Mouse (Mus musculus) kidney, adult 11 months (tissue): ENCODE measurements around the gene Mpz.

Experiments used
- DNase-seq: peaks from one replicate; pipeline ENCODE4 v3.0.0; 2022

The Mpz gene

DNA sequence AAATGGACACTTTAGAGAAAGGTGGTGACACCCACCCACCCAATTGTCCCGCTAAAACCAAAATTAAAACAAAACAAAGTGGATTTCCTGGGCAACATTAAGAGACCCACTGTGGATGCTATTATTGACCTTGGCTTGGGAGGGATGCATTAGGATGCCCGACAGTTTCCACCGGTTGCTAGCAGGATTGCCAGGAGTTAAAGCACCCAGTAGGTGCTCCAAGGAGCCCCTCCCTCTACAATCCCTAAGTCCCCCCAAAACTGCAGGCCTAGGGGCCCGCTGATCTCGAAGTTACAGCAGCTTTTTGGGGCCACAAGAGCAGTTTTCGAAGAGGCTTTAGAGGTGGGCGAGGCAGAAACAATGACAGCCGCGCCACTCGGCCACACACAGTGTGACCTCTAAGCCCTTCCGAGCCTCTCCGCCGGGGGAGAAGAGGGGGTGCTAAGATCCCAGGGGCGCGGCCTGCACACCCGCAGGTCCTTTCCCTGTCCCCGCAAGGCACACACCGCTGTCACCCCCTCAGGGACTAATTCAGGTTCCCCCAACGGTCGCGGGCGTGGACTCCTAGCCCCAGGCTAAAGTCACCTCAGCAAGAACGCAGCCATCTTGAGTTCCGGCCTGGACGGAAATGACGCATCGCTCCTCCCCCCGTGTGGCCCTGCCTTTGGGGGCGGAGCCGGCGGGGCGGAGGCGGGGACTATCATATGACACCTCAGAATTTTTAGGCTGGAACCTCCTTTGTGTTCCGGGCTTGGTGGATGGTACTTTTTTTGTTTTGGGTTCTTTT is at the start of gene Mpz, which contains the start of gene Sdhc:
Gene Mpz, plus strand, starts transcription at position 738 of the 787 bp plus-strand sequence.
Gene Sdhc, minus strand, starts transcription at position 630 of the 787 bp plus-strand sequence.
- peak; percentile 95 for DNase-seq

DNA sequence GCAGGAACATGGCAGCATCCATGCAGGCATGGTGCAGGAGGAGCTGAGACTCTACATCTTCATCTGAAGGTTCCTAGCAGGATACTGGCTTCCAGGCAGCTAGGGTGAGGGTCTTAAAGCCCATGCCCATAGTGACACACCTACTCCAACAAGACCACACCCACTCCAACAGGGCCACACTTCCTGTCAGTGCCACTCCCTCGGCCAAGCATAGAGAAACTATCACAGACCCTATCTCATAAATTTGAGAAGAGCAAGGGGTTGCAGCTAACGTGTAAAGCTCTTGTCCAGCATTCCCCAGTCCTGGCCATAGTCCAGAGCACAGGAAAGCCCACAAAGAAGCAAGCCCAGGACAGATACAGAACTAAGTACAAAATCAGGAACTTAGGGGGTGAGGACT is 49.5 kb upstream of the Mpz start:
- no peak for DNase-seq

DNA sequence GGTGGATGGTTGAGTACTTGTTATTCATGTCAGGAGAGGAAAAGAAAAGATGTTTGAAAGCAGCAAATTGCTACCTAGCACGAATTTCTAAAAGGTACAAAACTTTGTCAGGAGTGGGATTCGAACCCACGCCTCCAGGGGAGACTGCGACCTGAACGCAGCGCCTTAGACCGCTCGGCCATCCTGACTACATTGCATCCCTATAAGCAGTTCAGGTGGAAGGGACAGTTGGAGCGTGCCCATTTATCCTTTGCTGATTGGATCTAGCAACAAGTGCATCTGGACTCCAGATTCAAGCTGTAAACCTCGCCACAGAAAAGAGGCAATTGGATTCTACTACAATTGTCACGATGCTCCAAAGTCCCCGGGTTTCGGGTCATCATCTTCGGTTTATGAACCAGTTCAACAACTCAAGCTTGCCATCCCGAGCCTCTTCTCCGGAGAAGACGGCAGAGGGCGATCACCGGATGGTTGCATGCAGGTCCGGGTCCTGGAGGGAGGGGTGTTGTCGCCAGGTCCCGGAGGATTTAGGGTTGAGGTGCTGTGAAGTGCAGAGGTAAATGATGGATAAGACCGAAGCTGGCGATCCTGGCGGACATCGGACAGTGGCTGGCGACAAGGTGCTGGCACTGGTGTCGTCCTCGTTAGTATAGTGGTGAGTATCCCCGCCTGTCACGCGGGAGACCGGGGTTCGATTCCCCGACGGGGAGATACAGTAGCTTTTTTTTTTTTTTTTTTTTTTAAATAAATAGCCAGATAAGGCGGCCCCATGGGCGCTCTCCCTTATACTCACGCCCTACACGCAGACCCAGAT is 48.6 kb upstream of the Mpz start:
- peak; percentile 78 for DNase-seq

DNA sequence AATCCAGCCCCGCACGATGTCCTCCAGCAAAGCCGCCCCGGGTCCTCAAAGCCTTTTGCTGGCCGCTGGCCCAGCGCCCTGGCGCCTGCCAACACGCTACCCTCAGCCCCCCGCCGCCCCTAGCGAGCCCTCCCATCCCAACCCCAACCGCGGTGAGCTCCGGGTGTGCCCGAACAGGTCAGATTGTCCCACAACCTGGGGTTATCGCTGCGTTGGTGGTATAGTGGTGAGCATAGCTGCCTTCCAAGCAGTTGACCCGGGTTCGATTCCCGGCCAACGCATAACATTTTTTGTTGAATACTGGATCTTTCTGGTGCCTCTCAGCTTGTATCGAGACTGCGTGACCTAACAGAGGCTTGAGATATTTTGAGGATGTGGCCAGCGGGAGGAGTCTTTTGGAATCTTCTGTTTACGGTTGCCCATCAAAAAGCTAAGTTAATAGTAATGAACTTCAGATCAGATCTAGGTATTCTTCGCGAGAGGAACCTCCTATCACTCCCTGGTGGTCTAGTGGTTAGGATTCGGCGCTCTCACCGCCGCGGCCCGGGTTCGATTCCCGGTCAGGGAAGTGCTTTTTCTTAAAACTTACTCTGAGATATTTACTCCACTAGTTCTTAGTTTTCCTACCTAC is 47.8 kb upstream of the Mpz start:
- peak; percentile 79 for DNase-seq

DNA sequence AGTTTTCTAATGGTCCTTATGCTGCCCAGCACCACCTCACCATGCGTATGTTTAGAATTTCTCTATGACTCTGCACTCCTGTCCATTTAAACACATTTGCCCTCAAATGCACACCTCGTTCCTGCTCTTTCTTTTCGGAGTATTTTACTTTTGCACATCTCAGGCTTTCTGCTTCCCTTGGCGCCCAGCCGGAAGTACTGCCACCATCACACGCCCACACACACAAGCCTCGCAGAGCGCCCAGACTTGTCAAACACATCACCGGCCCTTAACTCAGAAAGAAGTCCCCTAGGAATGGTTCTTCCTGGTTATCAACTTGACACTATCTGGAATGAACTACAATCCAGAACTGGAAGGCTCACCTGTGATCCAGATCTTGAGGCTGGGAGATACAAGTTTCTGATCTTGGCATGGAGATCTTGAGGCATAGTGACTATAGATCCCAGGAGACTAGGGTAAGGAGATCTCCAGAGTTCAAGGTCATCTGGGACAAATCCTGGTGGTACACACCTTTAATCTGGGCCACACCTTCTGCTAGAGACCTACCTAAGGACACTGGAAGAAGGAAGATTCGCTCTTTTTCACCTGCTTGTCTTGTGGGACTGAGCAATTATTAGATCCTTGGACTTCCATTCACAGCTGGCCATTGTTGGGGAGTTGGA is 47.2 kb upstream of the Mpz start:
- no peak for DNase-seq

DNA sequence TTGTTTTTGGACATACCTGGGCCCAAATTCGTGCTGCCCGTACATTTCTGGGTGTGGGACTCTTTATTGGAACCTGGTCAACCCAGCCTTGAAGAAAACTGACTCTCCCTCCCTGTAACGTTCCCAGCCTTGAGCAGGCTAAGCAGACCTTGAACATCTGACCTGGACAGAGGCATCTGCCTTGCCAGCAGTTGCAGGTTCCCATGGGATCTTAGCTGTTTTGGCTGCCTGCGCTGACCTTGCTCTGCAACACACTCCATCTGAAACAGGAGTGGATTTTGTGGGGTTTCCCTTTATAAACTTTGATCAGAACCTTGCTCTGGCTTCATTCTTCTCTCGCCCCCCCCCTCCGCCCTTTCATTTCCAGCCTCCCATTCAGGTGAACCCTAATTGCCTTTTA is 45.3 kb upstream of the Mpz start:
- DNase-seq = no peak

DNA sequence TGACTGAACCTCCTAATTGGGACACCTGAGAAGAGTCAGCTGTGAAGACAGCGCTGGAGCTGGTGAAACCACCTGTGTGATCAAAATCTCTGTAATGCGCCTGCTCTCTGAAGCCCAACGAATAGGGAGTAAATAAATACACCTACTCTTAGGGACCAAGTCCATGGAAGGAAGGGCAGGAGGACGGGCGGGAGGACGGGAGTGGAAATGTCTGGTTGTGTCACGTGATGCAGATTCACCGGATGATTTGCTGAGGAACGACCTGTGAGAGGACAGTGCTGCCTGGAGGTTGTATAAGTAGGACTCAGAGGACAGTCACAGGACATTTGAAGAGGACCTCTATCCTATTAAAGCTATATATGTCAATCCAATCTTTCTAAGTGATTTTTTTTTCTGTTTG is 40.9 kb upstream of the Mpz start:
- DNase-seq = peak; percentile 42

DNA sequence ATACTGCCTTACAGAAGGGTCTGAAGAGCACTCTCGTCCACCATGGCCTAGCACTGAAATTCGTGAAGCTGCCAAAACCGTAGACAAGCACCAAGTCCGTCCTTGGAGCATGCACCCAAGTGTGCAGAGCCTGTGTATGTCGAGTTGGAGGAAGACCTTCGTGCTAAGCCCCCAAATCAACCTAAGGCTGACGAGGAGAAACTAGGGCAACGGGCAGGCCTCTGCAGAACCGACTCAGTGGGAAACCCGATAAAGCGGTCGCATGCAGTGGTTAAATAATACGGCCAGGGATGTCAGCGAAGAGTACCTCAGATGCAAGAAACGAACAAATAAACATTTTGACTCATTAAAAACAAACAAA is 39.9 kb upstream of the Mpz start:
- no peak for DNase-seq

DNA sequence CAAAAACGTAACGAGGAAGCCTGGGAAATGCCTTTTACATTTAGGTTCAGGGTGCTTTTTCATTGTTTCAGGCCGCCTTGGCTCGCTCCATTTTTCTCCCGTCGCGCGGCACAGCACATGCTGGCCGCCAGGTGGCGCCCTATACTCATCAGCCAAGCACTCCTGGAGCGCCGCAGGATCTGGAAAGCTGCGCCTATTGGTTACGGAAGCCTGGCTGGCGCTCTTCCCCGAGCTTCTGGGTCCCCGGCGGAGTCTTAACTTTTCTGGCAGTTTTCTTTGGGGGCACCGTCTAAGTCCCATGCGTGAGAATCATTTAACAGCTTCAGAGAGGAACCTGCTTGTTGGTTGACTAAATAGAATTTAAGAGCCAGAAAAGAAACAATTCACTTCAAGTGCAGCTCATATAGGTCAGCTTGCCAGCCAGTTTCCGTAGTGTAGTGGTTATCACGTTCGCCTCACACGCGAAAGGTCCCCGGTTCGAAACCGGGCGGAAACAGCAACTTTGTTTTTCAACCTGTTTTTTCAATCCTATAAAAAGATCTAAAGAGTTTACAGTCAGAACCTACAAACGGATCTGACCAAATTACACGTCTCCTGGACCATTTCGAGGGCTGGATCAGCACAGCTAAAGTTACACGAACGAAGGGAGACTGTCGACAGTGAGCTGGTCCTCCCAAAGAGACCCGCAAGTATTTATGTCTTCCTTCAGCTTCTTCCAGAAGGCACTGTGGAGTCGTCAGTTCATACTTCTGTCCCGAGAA is 39.3 kb upstream of the Mpz start:
- DNase-seq = peak; percentile 94

DNA sequence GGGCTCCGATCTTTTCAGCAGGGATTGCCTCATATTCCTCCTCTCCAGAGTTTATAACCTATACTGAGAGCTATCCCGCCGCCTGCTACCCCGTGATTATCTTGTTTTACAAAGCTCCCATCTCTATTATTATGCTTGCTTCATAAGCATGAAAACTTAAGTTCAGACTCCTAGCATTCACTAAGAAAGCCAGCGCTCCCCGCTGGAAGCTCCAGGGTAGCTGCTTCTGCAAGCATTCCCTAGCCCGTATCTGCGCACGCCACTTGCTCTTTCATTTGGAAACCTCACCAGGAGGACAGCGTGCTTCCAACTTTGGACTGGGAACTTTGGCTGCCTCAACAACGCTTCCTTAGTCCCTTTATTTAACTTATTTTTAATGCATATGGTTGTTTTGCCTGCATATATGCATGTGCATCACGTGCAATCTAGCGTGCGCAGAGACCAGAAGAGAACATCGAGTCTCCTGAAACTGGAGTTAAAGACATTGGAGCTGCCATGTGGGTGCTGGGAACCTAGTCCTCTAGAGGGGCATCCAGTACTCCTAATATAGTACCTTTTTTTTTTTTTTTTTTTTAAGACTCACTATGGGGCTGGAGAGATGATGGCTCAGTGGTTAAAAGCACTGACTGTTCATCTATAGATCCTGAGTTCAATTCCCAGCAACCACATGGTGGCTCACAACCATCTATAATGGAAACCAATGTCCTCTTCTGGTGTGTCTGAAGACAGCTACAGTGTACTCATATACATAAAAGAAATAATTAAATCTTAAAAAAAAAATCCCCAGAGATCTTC is 38.5 kb upstream of the Mpz start:
- DNase-seq = peak; percentile 56

DNA sequence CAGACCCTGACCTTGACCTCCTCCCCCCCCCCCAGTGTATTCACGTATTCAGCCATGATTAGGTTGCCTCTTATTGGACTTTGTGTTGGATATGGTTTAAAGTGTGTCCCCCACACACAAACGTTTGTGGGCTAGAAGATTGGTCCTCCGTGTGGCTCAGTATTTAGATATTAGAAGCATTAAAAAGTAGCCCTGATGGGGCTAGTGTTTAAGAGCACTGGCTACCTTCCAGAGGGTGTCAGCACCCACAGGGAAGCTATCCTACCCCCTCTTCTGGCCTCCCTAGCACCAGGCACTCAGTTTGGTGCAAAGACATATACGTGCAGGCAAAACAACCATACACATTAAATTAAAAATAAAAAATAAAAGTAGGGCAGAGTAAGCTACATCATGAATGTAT is 37.5 kb upstream of the Mpz start:
- no peak for DNase-seq

DNA sequence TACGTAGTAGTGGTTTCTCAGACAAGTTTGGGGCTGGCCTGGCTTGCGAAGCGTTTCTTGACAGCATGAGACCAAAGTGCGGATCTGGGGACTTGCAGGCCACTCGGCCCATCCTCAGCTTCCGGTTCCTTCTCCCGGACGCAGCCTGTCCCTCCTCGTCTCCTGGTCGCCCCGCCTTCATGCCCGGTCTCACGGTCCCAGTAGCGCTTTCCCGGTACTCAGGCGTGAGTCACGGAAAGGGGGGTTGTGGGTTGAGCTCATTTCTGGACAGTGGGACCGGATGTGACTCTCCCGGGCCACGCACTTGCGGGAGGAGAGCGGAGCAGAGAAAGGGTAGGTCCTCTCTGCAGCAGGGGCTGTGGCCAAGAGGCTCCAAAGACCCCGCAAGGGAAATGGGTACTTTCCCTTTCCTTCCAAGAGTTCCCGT is 36.6 kb upstream of the Mpz start, which contains the start of gene Cfap126:
Gene Cfap126, plus strand, starts transcription at position 46 of the 427 bp plus-strand sequence.
- peak; percentile 91 for DNase-seq

DNA sequence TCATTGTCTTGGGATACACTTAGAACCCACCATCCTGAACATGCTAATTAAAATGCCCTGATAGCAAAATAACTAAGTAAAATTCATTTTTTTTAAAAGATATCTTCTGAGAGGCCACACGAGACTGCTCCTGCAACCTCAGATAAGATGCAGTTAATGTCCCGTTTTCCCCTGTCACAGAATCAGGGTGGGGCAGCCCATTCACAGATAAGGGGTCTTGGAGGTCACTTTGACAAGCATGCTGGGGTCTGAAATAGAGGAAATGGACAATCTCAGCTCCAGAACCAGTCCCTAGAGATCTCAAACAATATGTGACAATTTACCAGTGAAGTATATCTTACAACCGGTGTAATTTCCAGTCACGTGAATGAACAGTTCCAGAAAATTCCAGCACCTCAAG is 34.2 kb upstream of the Mpz start:
- DNase-seq = no peak

DNA sequence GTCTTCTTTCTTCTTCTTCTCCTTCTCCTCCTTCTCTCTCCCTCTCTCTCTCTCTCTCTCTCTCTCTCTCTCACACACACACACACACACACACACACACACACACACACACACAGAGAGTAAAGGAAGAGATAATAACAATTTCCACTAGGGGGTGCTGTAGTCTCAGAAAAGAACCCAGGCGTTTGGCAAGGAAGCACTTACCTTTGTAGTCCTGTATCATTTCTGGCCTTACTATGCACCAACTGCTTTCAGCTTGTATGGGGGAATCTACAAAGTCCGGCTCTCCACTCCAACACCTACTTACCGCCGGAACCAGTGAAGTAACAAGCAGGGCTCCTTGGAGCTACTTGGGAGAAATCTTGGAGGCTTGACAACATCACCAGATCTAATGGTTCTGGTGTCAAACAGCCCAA is 32.2 kb upstream of the Mpz start:
- peak; percentile 39 for DNase-seq

DNA sequence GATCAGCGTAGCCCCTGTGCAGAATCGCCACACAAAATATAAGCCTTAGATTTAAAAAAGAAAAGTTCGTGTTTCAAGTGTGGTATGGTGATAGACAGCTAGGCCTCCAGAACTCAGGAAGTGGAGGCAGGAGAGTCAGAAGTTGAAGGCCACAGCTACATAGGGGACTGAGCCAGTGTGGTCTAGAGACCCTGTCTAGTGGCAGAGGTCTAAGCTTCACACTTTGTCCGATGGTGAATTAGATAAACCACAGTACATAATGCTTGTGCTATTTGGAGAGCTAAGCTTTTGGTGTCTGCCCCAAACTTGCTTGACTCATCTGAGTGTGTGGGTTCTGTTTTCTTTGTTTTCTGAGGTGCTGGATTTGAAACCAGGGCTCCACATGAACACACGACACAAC is 31.5 kb upstream of the Mpz start:
- no peak for DNase-seq

DNA sequence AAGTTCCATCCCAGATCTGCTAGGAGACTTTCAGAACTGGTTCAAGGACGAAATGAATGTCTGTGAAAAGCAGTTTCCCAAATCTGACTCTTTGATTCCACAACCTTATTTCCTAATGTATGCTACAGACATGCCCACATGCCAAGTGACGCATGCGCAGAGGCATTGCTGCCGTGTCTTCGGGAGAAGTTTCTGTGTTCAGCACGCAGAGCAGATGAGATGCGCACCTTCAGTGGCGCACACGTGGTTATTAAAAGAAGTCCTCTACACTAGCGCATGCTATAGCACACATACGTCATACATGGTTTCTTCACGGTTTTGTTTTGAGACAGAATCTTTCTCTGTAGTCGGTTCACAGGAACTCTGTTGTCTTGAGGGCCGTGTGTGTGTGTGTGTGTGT is 31.1 kb upstream of the Mpz start:
- no peak for DNase-seq

DNA sequence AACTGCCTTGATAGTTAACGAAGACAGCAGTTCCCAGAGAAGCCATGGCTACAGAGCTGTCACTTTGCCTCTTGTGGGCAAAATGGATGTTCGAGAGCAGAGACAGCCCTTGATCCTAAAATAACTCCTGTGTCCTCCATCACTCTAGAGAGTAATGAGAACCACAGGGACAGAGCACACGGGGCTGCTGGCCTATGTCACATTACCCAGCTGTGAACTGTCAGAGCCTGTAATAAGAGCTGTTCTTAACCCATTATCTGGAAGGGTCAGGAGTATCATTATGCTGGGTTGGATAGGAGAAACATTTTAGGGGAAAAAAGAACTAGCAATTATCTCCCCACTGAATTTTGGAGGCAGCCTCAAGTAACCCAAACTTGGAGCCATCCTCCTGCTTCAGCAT is 29.6 kb upstream of the Mpz start:
- no peak for DNase-seq

DNA sequence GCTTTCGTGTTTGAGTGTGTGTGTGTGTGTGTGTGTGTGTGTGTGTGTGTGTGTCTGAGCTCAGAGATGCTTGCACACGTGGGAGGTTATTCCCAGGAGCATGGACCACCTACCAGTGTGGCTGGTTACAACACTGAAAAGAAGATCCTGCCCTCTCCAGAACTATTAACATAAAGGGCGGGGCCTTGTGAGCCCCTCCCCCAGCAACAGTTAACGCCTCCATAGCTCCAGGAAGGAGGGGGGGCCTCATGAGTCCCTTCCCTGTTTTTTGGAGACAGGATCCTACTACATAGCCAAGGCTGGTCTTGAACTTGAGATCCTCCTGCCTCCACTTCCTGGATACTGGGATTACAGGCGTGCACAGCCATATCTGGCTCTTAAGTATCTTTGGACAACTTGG is 28.7 kb upstream of the Mpz start:
- no peak for DNase-seq

DNA sequence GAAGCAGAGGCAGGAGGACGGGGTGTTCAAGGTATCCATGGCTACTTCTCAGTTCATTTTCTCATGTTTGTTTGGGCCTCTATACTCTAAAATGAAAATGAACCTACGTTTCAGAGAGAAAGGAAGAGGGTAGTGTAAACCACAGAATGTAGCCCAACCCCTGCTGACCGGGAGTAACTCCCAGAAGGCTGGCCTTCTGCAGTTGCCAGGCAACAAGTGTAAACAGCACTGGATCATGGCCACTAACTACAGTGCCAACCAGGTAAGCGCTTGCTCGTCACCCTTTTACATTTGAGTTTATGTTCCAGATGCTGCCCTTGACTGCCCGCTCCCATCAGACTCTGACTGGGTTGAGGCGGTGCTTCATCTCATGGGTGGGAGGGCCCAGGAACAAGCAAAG is 27.6 kb upstream of the Mpz start:
- peak; percentile 63 for DNase-seq

DNA sequence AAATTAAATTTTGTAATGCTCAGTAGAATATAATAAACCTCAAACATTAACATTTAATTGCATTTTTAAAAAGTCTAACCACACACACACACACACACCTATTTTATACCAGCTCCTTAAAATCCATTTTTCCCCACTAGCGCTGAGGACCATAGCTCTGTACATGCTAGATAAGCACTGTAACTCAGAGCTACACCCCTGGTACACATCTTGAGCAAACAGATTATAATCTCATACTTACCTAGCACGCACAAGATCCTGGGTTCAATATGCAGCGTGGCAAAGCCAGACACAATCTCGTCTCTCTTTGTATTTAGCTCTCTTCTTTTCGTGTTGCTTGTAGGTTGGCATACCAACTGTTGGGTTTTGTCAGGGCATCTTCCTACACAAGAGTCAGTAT is 26.1 kb upstream of the Mpz start:
- no peak for DNase-seq

DNA sequence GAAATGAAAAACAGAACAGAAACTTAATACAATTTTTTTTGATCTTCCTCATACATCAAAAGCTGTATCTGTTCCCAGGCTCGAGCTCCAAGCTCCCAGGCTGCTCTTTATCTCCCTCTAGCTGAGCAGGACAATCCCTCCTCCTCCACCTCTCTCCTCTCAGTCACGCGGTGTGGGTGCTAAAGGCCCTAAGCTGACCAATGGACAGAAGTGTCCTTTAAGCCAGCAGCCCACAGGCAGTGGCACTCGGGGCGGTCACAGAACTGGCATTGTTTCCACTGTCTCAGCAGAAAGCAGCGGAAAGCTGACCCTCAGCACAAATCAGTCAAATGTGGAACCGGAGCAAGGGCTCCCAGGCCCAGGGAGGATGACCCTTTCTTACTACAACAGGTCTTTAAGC is 21.3 kb upstream of the Mpz start:
- DNase-seq = peak; percentile 91

DNA sequence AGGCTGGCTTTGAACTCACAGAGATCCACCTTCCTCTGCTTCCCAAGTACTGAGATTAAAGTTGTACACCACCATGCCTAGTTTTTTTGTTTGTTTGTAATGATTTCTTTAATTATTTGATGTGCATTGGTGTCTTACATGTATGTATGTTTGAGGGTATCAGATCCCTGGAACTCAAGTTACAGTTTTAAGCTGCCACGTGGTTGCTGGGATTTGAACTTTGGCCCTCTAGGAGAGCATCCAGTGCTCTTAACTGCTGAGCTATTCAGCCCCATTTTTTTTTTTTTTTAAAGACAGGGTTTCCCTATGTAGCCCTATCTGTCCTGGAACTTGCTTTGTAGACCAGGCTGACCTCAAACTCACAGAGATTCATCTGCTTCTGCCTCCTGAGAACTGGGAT is 19.5 kb upstream of the Mpz start:
- DNase-seq = peak; percentile 43
